Mouse (Mus musculus) midbrain, embryonic 16.5 days (tissue): Measurements from ENCODE around the gene Hacd2. TPM values are rescaled to one million over a fixed set of nuclear protein-coding genes. Genes with fewer than 3 reads are reported as not detected.

Experiments
- ATAC-seq: fragments of 200-750 bp; cut with Nextera tagmentation; 2 replicates; pipeline ENCODE4 v1.8.0; 2017; ENCODE audit warnings: moderate TSS enrichment
- H3K27ac ChIP-seq: fragments of 300-500 bp; sonication (generic); 2 replicates; pipeline ENCODE4 v1.5.1; 2014; ENCODE audit warnings: mild to moderate bottlenecking, low read length, mixed read lengths
- H3K27me3 ChIP-seq: fragments of 300-500 bp; sonication (generic); 2 replicates; pipeline ENCODE4 v1.6.1; 2014; ENCODE audit warnings: low read depth, low read length, mixed read lengths; ENCODE audit not compliant: control insufficient read depth, insufficient read depth
- H3K36me3 ChIP-seq: fragments of 300-500 bp; sonication (generic); 2 replicates; pipeline ENCODE4 v1.6.1; 2014; ENCODE audit warnings: mild to moderate bottlenecking, low read length, moderate library complexity, mixed read lengths; ENCODE audit not compliant: control insufficient read depth, insufficient read depth
- H3K4me1 ChIP-seq: fragments of 300-500 bp; sonication (generic); 2 replicates; pipeline ENCODE4 v1.6.1; 2014; ENCODE audit warnings: mild to moderate bottlenecking, low read length, mixed read lengths; ENCODE audit not compliant: control insufficient read depth, insufficient read depth
- H3K4me2 ChIP-seq: fragments of 300-500 bp; sonication (generic); 2 replicates; pipeline ENCODE4 v1.6.1; 2014; ENCODE audit warnings: mild to moderate bottlenecking, low read length, mixed read lengths
- H3K4me3 ChIP-seq: fragments of 300-500 bp; sonication (generic); 2 replicates; pipeline ENCODE4 v1.5.1; 2014; ENCODE audit warnings: low read depth, mild to moderate bottlenecking, low read length, moderate library complexity, mixed read lengths
- H3K9ac ChIP-seq: fragments of 300-500 bp; sonication (generic); 2 replicates; pipeline ENCODE4 v1.6.1; 2014; ENCODE audit warnings: low read depth, low read length, mixed read lengths
- H3K9me3 ChIP-seq: fragments of 300-500 bp; sonication (generic); replicated peaks from 2 replicates; pipeline ENCODE4 v1.6.1; 2014; ENCODE audit warnings: mild to moderate bottlenecking, low read length, mixed read lengths; ENCODE audit not compliant: control insufficient read depth, poor library complexity, severe bottlenecking
- WGBS: fragments of 180-500 bp; shearing (Covaris S2); extraction: QIAGEN DNeasy Blood & Tissue Kit; methylation state at CpG from one replicate; pipeline ENCODE4 v1.1.7; 2014; 5-methylcytosine and 5-hydroxymethylcytosine counted together
- polyA plus RNA-seq: library from polyadenylated mRNA; unstranded; fragments of >200 nt; fragmentation: Nextera tagmentation; extraction: Ambion mirVana; gene quantifications from 2 replicates; pipeline ENCODE4 v1.2.1, GENCODE M21; 2015

Gene Hacd2
- polyA plus RNA-seq, 1 experiment from 2014 or later = 44.0 TPM

DNA sequence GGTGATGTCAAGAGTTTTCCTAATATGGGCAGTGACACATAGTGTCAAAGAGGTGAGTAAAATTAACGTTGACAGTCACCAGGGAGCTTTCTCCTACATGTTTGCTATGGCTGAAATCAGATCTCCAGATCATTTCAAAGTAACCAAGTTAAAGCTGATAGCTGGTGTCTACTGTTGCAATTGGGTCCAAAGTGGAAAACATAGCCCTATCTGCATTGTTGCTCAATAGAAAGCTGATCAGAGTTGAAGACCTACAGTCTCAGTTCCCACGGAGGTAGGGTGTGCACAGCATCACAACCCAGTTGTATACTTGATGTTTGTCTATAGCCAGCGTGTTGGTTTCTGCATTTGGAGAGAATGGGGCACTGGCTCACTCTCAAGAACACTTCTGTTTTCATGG, 53.4 kb downstream of the Hacd2 start:
- Histone ChIP-seq H3K9me3 (no peaks in the 10 kb centered on the region), H3K9ac (no peak overlapping the region), H3K36me3 (no peaks in the 10 kb centered on the region), H3K4me2 (no peak overlapping the region), H3K4me3 (no peak overlapping the region), H3K4me1 (no peaks in the 10 kb centered on the region), H3K27ac (no peak overlapping the region), H3K27me3 (no peaks in the 10 kb centered on the region)
- WGBS = 96% methylated on average over 3 of the region's 3 CpGs
- no peak for ATAC-seq

DNA sequence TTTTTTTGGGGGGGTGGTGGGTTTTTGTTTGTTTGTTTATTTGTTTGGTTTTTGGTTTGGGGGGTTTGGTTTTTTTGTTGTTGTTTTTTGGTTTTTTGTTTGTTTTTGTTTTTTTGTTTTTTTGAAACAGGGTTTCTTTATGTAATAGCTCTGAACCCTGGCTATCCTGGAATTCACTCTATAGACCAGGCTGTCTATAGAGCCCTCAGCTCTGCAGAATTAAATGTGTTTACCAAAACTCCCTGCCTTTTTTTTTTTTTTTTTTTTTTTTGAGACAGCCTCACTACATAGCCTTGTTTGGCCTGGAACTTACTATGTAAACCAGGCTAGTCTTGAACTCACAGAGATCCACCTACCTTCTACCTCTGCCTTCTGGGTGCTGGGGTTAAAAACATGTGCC, 71.3 kb downstream of the Hacd2 start:
- no peaks in the 10 kb centered on the region for H3K4me1 ChIP-seq
- no peak for ATAC-seq
- no peak overlapping the region for H3K27ac ChIP-seq
- no peaks in the 10 kb centered on the region for H3K36me3 ChIP-seq
- no peak overlapping the region for H3K9ac ChIP-seq
- no peaks in the 10 kb centered on the region for H3K9me3 ChIP-seq
- no peak overlapping the region for H3K4me3 ChIP-seq
- no peak overlapping the region for H3K4me2 ChIP-seq
- no peaks in the 10 kb centered on the region for H3K27me3 ChIP-seq

DNA sequence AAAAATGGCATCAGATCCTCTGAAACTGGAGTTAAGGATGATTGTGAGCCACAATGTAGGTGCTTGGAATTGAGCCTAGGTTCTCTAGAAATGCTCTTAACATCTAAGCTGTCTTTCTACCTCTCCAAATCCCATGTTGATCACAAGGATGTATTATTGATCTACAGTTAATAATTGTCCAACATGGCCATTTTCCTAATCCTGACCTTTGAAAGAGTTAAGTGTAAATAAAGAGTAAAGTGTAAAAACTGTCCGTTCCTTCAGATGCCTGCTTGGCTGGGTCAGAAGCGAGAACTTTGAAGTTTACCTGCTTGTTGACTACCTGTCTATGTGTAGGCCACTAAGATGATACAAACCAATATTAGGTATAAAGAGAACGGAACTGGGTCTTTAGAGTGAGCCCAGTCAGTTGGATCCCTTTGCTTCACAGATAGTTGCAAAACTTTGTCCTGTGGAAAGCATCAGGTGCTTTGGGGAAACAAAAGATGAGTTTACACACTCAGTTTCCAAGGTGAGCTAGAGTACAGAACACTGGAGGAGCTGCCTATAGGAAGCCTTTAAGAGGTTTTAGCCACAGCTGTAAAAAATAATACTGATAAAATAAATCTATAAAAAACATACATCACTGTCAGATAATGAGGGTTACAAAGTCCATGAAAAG, 75.8 kb downstream of the Hacd2 start:
- Histone ChIP-seq H3K4me1 (no peaks in the 10 kb centered on the region), H3K27ac (no peak overlapping the region), H3K9ac (no peak overlapping the region), H3K4me2 (no peak overlapping the region), H3K27me3 (no peaks in the 10 kb centered on the region), H3K9me3 (no peaks in the 10 kb centered on the region), H3K4me3 (no peak overlapping the region), H3K36me3 (no peaks in the 10 kb centered on the region)
- no peak for ATAC-seq
- 92% methylated on average over 3 of the region's 3 CpGs for WGBS

DNA sequence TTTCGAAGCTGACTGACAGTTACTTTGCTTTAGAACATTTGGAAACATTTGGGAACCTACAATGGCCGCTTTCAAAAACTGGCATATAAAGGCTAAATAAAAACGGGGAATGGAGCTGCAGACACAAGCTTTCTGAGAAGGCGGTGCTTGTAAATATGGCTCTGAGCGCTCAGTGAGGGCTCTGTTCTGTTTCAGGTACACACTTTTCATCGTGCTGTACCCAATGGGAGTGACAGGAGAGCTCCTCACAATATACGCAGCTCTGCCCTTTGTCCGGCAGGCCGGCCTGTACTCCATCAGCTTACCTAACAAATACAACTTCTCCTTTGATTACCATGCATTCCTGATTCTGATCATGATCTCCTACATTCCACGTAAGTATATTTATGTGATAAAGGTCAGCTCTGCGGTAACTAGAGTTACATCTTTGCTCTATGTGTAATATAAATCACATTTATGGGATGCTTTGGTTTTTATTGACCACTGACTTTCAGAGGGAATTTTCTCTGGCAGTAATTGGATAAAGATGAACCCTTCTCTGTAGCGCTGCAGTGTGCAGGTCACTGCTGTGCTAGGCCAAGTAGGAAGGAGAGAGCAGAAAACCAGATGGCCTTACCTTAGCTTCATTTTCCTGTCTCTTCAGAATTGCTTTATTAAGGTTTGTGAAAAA, 79.7 kb downstream of the Hacd2 start:
- Histone ChIP-seq H3K4me1 (no peaks in the 10 kb centered on the region), H3K4me3 (no peak overlapping the region), H3K9me3 (no peaks in the 10 kb centered on the region), H3K36me3 (no peaks in the 10 kb centered on the region; the same call in 1 of the 2 replicates), H3K9ac (no peak overlapping the region), H3K27ac (no peak overlapping the region), H3K27me3 (no peaks in the 10 kb centered on the region), H3K4me2 (no peak overlapping the region)
- ATAC-seq = no peak
- 90% methylated on average over 12 of the region's 12 CpGs for WGBS

DNA sequence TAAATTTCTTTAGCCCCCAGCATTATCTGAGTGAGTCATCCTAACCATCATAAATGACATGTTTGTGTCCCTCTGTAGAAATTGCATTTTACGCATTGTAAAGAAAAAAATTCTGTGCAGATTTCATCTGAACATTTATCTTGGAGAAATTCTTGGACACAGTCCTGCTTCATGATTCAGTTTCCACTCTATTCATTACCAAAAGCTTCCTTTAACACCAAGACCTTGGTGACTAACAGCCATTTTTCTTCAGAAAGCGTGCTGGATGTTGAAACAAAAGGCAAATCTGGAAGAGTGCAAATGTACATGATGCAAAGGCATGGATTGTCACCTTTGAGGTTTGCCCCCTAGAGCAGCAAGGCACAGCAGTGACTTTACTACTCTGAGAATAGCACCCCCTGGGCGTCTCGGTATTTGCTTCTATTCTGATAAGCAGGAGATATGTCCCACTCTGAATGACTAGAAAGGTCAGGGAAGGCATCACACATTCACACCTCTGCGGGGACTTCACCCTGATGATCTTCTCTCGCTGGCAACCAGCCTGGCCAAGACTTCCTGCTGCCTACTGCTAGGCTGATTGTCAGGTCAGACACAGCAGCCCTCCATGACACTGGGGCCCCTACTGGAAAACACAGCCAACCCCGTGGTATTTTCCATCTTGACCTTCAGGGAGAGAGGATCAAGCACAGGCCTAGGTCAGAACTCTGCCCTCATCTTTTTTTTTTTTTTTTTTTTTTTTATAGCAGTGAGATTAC, 80.8 kb downstream of the Hacd2 start:
- H3K4me3 ChIP-seq = no peak overlapping the region
- no peaks in the 10 kb centered on the region; the same call in 1 of the 2 replicates for H3K36me3 ChIP-seq
- no peaks in the 10 kb centered on the region for H3K27me3 ChIP-seq
- no peak overlapping the region for H3K9ac ChIP-seq
- ATAC-seq = no peak
- no peaks in the 10 kb centered on the region for H3K4me1 ChIP-seq
- 85% methylated on average over 7 of the region's 7 CpGs for WGBS
- no peak overlapping the region for H3K4me2 ChIP-seq
- no peak overlapping the region for H3K27ac ChIP-seq
- H3K9me3 ChIP-seq = no peaks in the 10 kb centered on the region

DNA sequence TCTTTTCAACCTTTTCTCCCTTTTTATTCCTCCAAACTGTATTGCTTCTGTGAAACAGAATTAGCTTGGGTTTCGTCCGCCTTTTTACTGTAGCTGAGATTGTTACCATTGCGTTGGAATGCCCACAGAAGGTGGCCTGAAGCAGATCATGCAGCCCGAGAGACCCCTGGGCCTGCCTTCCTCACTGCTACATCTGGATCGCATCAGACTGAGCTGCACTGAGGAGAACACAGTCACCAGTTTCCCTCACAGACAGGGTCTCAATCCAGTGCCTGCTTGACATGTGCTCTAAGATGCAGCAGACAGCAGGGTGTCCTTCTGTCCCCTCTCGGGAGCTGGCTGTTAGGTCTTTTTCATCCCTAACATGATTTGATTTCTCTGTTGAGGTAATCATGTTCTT, 85.8 kb downstream of the Hacd2 start:
- Histone ChIP-seq H3K27me3 (no peaks in the 10 kb centered on the region), H3K27ac (no peak overlapping the region), H3K4me2 (no peak overlapping the region), H3K9me3 (no peaks in the 10 kb centered on the region), H3K4me3 (no peak overlapping the region), H3K4me1 (peaks cover 10% of the 10 kb centered on the region), H3K9ac (no peak overlapping the region), H3K36me3 (no peaks in the 10 kb centered on the region; the same call in 1 of the 2 replicates)
- 69% methylated on average over 6 of the region's 6 CpGs for WGBS
- no peak for ATAC-seq

DNA sequence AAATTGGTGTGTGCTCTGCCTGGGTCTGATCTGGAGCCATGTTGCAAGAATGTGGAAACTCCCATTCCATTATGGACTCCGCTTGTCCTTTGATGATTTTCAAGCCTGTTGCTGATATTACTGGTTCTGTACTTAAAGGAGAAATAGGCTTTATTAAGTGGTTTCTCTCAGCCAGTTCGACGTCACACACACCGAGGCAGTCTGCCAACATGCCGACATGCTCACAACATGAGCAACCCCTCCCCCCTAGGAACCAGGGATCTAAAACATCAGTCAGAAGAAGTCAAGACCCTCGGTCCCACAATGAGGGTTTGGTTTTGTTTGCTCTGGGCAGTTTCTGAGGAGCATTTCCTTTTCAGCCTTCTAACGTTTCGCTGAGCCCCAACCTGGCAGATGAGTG, 86.9 kb downstream of the Hacd2 start:
- Histone ChIP-seq H3K4me1 (peaks cover 10% of the 10 kb centered on the region), H3K36me3 (no peaks in the 10 kb centered on the region; the same call in 1 of the 2 replicates), H3K4me2 (no peak overlapping the region), H3K9me3 (no peaks in the 10 kb centered on the region), H3K27ac (no peak overlapping the region), H3K27me3 (no peaks in the 10 kb centered on the region), H3K9ac (no peak overlapping the region), H3K4me3 (no peak overlapping the region)
- ATAC-seq = no peak
- WGBS = 60% methylated on average over 8 of the region's 8 CpGs

DNA sequence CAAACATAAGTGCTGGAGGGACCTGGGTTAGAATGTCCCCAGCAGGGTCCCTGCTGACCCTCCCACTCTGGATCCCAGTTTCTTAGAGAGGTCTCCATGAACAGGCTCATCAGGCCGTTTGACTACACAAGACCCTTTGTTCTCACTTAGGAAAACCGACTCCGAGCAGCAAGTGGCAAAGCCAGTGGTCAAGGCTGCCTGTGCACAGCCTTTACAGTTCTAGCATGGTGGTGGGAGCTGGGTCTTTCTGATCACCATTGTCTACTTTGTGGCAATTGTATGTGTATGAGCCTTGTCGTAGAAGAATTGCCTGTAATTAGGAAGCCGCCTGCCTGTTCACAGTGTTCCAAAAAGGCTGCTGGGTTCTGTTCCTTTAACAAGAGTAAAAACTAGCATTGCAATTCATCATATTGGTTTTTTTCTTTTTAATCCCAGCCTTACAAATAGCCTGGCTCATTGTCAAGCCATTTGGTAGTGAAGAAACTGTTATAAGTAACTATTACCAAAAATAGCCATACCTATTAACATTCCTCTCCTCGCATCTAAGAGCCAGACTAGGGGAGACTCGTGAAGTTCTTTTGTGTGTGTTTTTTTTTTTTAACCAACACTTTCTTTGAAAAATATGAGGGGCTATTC, 87.5 kb downstream of the Hacd2 start:
- Histone ChIP-seq H3K4me3 (no peak overlapping the region), H3K9me3 (no peaks in the 10 kb centered on the region), H3K27me3 (no peaks in the 10 kb centered on the region), H3K27ac (no peak overlapping the region), H3K9ac (no peak overlapping the region), H3K4me1 (peaks cover 10% of the 10 kb centered on the region), H3K36me3 (no peaks in the 10 kb centered on the region; the same call in 1 of the 2 replicates), H3K4me2 (no peak overlapping the region)
- ATAC-seq = no peak
- WGBS = 48% methylated on average over 7 of the region's 7 CpGs
